Mouse (Mus musculus) A20 (cell line): ENCODE measurements at regions not wholly inside any gene's neighbourhood (a gene's known extent, or its start where the extent isn't known, plus 50 kb on each side); places are given as distances from the start of the nearest gene placed in this dataset.

Experiments used
- DNase-seq: peaks from one replicate; pipeline ENCODE4 v3.0.0-alpha.2; 2011; ENCODE audit warnings: low read depth, low spot score

GRCm38 (mm10) chr1:187413881-187414280, 194.7 kb upstream of the Esrrg start:
- no peak for DNase-seq

DNA sequence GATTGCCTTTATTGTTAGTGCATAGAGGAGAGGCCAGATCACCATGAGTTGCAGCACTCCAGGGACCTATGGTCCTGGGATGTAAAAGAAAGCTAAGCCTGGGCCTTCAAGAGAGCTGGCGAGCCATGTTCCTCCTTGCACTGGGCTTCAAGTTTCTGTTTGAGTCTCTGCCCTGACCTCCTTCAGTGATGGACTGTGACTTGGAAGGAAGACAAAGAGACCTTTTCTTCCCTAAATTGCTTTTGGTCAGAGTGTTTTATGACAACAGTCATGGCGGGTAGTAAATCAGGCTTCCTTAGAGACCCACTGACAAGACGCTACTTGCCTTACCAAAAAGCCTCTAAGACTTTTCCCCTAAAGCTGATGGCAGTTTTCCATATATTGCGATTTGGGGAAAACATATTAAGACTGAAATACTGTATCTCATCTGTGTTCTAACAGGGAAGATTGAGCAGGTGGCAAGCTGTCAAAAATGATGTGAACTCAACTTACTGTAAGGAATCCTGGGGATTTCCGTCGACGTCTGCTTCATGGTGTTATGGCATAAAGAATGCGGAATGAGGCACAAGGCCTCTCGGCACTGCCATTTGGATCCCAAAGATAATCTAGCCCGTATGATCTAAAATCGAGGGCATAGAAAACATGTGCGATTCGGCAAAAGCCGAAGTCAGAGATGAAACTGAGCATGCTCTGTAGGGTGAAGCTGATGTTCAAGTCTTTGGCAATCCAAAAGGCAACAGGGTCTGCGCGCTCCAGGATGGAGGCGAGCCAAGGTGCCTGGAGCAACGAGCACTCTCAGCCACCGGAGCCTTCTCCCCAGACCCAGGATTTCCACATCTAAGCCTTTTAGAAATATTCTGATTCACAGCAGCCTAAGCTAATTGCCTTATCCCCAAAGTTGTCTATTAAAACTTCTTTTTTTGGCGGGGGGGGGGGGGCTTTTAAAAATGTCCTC, 190.1 kb upstream of the Esrrg start:
- DNase-seq: peak; percentile 12

GRCm38 (mm10) chr1:187428536-187429215, 179.9 kb upstream of the Esrrg start:
- DNase-seq: no peak

DNA sequence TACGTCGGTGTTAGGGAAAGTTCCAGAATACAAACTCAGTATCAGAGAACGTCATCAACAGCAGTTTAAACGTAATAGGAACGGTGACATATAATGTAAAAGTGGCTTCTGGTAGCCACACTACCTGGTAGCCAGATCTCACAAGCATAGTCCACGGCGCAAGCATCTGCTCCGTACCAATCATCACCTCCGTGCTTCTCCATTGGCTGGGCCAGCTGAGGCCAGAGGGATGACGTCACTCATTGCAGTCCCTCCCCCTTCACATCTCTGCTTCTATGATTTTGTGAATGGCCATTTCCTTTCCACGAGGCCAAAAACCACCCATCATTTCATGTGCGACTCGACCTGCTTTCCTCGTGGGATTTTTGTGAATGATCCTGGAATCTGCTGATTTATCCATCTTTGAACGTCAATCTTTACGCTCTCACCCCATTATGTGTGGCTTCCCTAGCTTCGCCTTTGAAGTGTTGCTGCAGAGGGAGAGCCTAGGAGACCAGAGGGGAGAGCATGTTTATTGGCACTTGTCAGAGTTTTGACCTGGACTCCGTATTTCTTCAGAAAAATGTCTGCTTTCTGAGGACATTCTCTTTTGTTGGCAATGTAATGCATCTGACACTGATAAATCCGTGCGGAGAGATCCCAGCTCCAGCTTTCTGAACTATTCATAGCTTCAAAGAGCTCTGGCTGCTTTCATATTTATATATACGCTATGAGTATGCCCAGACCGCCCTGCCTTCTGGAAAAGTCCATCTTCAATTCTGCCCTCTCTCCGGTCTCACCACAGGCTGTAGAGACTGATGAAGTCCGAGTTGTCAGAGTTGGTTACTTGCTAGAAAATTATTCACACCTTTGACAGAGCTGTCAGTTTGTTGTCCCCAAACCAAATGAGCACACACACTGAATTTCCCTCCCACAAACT, 174.6 kb upstream of the Esrrg start:
- DNase-seq: no peak

GRCm38 (mm10) chr1:187439170-187439914, 169.2 kb upstream of the Esrrg start:
- DNase-seq: no peak

GRCm38 (mm10) chr1:187441668-187442193, 166.9 kb upstream of the Esrrg start:
- DNase-seq: no peak

DNA sequence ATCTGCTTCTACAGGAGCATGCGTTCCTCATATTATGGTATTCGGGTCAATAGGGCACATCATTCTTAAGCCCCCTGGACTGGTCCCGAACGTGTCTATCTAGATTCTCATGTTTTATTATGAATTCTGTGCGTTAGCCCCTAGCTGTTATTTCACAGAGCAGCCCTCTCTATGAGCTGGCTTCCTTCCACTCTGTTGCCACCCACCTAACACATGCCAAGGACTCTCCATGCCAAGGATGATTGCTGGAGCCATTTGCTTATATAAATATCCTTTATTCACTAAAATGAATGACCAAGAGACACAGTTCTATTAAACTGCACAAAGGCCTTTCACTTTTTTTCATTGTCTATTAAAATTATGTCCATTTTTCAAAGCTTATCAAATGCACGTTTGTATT, 162.1 kb upstream of the Esrrg start:
- DNase-seq: no peak

DNA sequence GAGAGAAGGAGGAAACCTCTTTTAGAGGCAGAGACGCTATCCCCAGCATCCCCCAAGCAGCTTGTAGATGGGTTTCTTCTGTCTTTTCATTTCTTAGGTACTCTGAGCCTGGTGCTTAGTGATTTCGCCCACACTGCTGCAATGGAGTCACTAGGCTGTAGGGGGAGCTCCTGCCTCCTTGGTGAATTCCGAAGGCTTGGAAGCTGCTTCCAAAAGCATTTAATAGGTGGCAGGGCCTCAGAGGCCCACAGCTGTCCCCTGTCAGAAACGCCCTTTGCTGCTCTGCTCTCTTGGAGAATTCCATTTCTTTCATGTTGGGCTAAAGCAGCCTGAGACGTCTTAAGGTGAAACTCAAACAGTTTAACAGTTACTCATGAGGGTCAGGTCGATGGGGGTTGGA, 160.4 kb upstream of the Esrrg start:
- peak; percentile 10 for DNase-seq

- no peak for DNase-seq
Observed at GRCm38 (mm10) chr1:187450106-187450505, 158.5 kb upstream of the Esrrg start.

- peak; percentile 69 for DNase-seq
Observed at GRCm38 (mm10) chr1:187452189-187452588, 156.4 kb upstream of the Esrrg start.

DNA sequence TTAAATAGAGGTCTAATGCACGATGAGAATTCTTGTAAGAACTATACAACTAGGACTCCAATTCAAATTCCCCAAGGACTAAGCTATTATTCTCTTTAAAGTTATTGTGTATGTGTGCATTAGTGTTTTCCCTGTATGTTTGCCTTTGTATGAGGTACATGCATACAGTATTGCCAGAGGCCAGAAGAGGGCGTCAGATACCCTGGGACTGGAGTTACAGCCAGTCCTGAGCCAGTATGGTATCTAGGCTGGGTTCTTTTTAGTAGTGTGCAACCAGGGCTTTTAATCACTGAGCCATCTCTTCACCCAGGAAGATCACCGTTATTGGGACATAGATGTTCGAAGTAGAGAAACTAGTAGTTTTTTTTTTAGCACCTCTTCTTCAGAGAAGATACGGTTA, 154.2 kb upstream of the Esrrg start:
- peak; percentile 35 for DNase-seq

- no peak for DNase-seq
Observed at GRCm38 (mm10) chr1:187484821-187485220, 123.8 kb upstream of the Esrrg start.

DNA sequence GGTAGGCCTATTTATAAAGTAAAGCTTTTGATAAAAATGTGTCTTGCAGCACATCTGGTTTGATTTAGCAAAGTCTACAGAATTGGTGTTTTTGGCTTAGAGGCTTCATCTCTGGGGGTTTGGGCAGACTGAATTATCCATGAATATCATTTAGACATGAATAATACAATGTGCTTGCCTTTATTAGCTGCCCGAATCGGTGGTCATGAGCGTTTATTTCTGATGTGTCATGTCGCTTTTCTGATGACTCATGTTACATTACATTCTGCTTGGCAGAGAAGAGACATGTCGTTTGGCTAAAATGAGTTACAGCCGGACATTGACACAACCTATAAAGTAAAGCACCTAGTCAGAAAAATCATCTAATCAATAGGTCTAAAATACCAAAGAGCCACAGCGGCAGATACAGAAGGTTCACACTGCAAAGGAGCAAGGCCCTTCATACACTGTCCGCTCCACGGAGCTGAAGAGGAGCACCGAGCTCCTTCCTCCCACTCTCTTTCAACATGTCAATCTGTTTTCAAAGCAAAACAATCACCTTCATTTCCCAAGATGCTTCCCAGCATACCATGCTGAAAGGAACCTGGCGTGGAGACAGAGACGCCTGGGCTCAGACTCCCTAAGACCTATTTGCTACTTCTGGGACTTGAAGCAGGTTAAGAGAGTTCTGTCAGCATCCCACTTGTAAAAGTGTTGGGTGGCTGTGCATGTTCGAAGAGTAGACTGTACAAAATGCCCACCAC, 120.5 kb upstream of the Esrrg start:
- no peak for DNase-seq

- no peak for DNase-seq
Observed at GRCm38 (mm10) chr1:187489452-187489851, 119.1 kb upstream of the Esrrg start.

DNA sequence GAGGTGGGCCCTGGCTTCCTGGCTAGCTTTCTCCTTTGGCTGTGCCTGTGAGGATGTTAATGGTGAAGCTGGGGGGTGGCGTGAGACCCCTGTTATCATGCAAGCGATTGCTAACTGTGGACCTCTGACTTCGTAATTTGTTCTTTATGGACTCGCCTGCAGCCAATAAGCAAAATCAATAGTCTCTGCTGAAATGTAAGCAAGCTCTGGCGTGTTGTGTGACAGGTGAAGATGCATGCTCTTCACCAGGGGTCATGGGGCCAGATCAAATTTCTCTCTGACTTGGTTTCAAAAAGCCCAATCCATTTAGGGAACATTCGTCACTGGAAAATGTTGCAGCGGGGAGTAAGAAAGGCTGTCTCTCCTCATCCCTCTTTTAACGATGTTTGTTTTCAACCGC, 103.2 kb upstream of the Esrrg start:
- no peak for DNase-seq

GRCm38 (mm10) chr1:187507217-187507616, 101.4 kb upstream of the Esrrg start:
- DNase-seq: no peak

DNA sequence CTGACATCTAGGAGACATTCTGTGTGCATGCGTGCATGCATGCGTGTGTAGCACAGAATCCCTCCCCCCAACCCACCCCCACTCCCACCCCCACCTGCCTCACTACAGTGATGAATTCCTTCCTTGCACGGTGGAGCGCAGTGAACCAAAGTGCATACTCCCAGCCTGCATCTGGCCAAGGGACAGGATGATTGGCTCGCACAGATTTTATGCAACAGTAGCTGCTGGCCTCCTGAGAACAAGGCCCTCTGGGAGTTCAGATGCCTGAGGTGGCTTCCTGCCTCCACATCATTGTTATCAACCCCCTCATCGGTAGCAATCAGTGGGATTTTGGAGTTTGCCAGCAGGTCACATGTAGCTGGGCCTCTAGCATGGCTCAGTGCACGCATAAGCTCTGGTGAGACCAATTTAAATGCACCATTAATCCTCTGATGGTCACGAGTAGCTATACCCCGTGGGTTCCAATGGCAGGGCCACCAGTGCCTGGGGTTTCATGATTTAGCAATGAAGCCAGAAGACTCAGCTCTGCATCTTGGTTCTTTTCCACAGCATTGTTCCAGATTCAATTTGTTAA, 77.2 kb upstream of the Esrrg start:
- no peak for DNase-seq

DNA sequence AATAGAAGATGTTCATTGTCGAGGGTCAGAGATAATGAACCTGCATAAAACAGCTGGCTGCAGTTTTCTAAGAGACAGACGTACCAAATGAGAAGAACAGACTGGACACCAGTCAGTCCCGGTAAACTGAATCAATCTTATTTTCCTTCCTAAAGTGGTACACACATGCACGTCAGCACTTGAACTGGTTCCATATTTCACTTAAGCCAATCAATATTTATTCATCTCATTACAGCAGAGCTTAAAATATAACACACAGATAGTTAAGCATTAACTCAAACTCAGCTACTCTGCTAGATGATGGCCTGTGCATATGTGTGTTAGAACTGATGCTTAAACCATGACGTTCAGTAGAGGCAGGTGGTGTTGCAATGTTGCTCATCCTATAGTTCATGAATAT, 72.3 kb upstream of the Esrrg start:
- DNase-seq: no peak

DNA sequence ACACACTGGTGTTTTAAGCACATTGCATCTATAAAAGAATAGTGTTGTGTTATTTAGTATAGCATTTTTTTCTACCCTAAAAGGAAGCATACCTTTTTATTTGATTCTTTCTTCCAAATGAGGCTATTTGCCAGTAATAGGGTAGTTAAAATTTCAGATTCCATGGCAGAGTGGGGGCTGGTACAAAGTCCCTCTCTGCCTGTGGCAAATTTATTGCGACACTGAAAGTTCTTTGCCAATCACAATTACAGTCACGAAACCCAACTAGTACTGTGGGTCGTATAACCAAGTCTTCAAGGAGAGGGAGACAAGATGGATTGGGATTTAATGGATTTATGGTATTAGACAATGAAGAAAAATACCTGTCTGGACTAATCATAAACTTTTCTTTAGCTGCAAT, 51.9 kb upstream of the Esrrg start:
- DNase-seq: no peak
